Mouse (Mus musculus) stomach, postnatal 0 days (tissue): ENCODE measurements at regions not wholly inside any gene's neighbourhood (a gene's known extent, or its start where the extent isn't known, plus 50 kb on each side); places are given as distances from the start of the nearest gene placed in this dataset.

Source experiments
- ATAC-seq: fragments of 200-750 bp; cut with Nextera tagmentation; 2 replicates; pipeline ENCODE4 v1.8.0; 2017; ENCODE audit not compliant: low FRiP score, low TSS enrichment
- DNase-seq: peaks from one replicate; pipeline ENCODE4 v3.0.0-alpha.2; 2016; ENCODE audit warnings: low spot score
- H3K27ac ChIP-seq: fragments of 300-500 bp; sonication (generic); replicated peaks from 2 replicates; pipeline ENCODE4 v1.5.1; 2014; ENCODE audit warnings: mild to moderate bottlenecking, control low read depth
- H3K27me3 ChIP-seq: fragments of 300-500 bp; sonication (generic); 2 replicates; pipeline ENCODE4 v1.6.1; 2014; ENCODE audit warnings: low read length; ENCODE audit not compliant: control insufficient read depth, insufficient read depth
- H3K36me3 ChIP-seq: fragments of 300-500 bp; sonication (generic); 2 replicates; pipeline ENCODE4 v1.6.1; 2014; ENCODE audit warnings: low read length, mixed read lengths; ENCODE audit not compliant: control insufficient read depth, insufficient read depth
- H3K4me1 ChIP-seq: fragments of 300-500 bp; sonication (generic); replicated peaks from 2 replicates; pipeline ENCODE4 v1.6.1; 2014; ENCODE audit warnings: antibody characterized with exemption; ENCODE audit not compliant: control insufficient read depth, insufficient read depth
- H3K4me2 ChIP-seq: fragments of 300-500 bp; sonication (generic); replicated peaks from 2 replicates; pipeline ENCODE4 v1.6.1; 2014; ENCODE audit warnings: low read depth, mild to moderate bottlenecking, control low read depth, moderate library complexity
- H3K4me3 ChIP-seq: fragments of 300-500 bp; sonication (generic); 2 replicates; pipeline ENCODE4 v1.5.1; 2014; ENCODE audit warnings: low read depth, low read length, control low read depth
- H3K9ac ChIP-seq: fragments of 300-500 bp; sonication (generic); 2 replicates; pipeline ENCODE4 v1.6.1; 2014; ENCODE audit warnings: mild to moderate bottlenecking, low read length, control low read depth, mixed read lengths
- H3K9me3 ChIP-seq: fragments of 300-500 bp; sonication (generic); 2 replicates; pipeline ENCODE4 v1.6.1; 2016; ENCODE audit warnings: low read length; ENCODE audit not compliant: control insufficient read depth
- CTCF ChIP-seq: IDR thresholded peaks from 2 replicates; pipeline ENCODE4 v1.5.1; 2016; ENCODE audit warnings: antibody characterized with exemption, low read depth, mild to moderate bottlenecking, moderate library complexity
- EP300 ChIP-seq: optimal IDR thresholded peaks from 2 replicates; pipeline ENCODE3; 2016; ENCODE audit warnings: antibody characterized with exemption
- WGBS: fragments of 180-500 bp; shearing (Covaris S2); extraction: QIAGEN DNeasy Blood & Tissue Kit; methylation state at CpG from one replicate; pipeline ENCODE4 v1.1.7; 2014; 5-methylcytosine and 5-hydroxymethylcytosine counted together

GRCm38 (mm10) chr5:41540789-41541188, 167.2 kb downstream of the Rab28 start:
- no peaks in the 10 kb centered on the region for H3K36me3 ChIP-seq
- ATAC-seq, result no peak
- 0% methylated on average over 1 of the region's 1 CpGs for WGBS

DNA sequence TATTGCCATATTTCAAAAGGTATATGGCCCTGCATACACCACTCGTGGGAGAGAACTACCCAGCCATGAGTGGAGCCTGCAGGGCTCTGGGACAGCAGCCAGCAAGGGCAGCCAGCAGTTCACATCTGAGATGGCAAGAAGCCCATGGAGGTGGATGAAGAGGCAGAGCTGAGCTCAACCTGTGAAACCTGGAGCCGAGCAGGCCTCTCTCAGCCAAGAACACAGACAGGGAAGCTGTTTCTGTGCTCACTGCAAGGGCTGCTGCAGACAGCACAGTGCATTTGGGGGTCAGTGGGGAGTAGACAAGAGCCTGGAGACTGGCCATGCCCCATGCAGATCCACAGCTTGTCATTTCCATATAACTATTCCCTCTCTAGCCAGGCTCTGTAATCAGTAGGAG, 173.4 kb downstream of the Rab28 start:
- Histone ChIP-seq H3K4me1 (no peaks in the 10 kb centered on the region), H3K27ac (no peak overlapping the region), H3K9me3 (no peaks in the 10 kb centered on the region), H3K4me2 (no peak overlapping the region), H3K9ac (no peak overlapping the region), H3K36me3 (no peaks in the 10 kb centered on the region), H3K4me3 (no peak overlapping the region), H3K27me3 (no peaks in the 10 kb centered on the region)
- 54% methylated on average over 2 of the region's 2 CpGs for WGBS
- ATAC-seq, result no peak
- no peak for DNase-seq
- no peak for TF ChIP-seq EP300
- TF ChIP-seq CTCF, result no peak

More at GRCm38 (mm10) chr5:41540789-41541188, 167.2 kb downstream of the Rab28 start:
- DNase-seq, result no peak
- Histone ChIP-seq H3K9ac (no peak overlapping the region), H3K4me3 (no peak overlapping the region), H3K4me1 (no peaks in the 10 kb centered on the region), H3K27ac (no peak overlapping the region), H3K27me3 (no peaks in the 10 kb centered on the region), H3K4me2 (no peak overlapping the region), H3K9me3 (no peaks in the 10 kb centered on the region)
- no peak for TF ChIP-seq CTCF
- no peak for TF ChIP-seq EP300
